Mouse (Mus musculus) midbrain, embryonic 10.5 days (tissue): ENCODE measurements around the gene Ctf2. TPM values are rescaled to one million over a fixed set of nuclear protein-coding genes. Genes with fewer than 3 reads are reported as not detected.

Experiments used
- DNase-seq: peaks from one replicate; pipeline ENCODE4 v3.0.0-alpha.2; 2017; ENCODE audit warnings: low spot score
- H3K27ac ChIP-seq: fragments of 300-500 bp; sonication (generic); replicated peaks from 2 replicates; pipeline ENCODE4 v1.5.1; 2016; ENCODE audit warnings: mild to moderate bottlenecking
- H3K27me3 ChIP-seq: fragments of 300-500 bp; sonication (generic); 2 replicates; pipeline ENCODE4 v1.6.1; 2016; ENCODE audit warnings: low read depth, mild to moderate bottlenecking; ENCODE audit not compliant: poor library complexity, severe bottlenecking
- H3K36me3 ChIP-seq: fragments of 300-500 bp; sonication (generic); 2 replicates; pipeline ENCODE4 v1.6.1; 2016; ENCODE audit warnings: mild to moderate bottlenecking, moderate library complexity
- H3K4me1 ChIP-seq: fragments of 300-500 bp; sonication (generic); 2 replicates; pipeline ENCODE4 v1.6.1; 2016
- H3K4me3 ChIP-seq: fragments of 300-500 bp; sonication (generic); 2 replicates; pipeline ENCODE4 v1.5.1; 2016; ENCODE audit warnings: mild to moderate bottlenecking, moderate library complexity
- H3K9me3 ChIP-seq: fragments of 300-500 bp; sonication (generic); replicated peaks from 2 replicates; pipeline ENCODE4 v1.6.1; 2016; ENCODE audit warnings: mild to moderate bottlenecking
- WGBS: fragments of 180-500 bp; shearing (Covaris S2); methylation state at CpG from one replicate; pipeline ENCODE4 v1.1.7; 2016; 5-methylcytosine and 5-hydroxymethylcytosine counted together
- polyA plus RNA-seq: library from polyadenylated mRNA; unstranded; fragments of >200 nt; fragmentation: Nextera tagmentation; extraction: Ambion mirVana; gene quantifications from 2 replicates; pipeline ENCODE4 v1.2.1, GENCODE M21; 2016

Gene Ctf2
- polyA plus RNA-seq, 1 experiment from 2014 or later = 0.36 TPM

- H3K9me3 ChIP-seq = no peaks in the 10 kb centered on the region
- H3K27me3 ChIP-seq = no peaks in the 10 kb centered on the region
- H3K36me3 ChIP-seq = 0 out of 2 replicates have a peak, but pooled peaks cover under 1% of the 10 kb centered on the region
- no peak for DNase-seq
- peaks cover 21% of the 10 kb centered on the region for H3K4me1 ChIP-seq
- no peak overlapping the region for H3K27ac ChIP-seq
- WGBS = 89% methylated on average over 11 of the region's 11 CpGs
- no peak overlapping the region for H3K4me3 ChIP-seq
Measured at GRCm38 (mm10) chr7:127686740-127687449, 45.1 kb downstream of the Ctf2 start.

DNA sequence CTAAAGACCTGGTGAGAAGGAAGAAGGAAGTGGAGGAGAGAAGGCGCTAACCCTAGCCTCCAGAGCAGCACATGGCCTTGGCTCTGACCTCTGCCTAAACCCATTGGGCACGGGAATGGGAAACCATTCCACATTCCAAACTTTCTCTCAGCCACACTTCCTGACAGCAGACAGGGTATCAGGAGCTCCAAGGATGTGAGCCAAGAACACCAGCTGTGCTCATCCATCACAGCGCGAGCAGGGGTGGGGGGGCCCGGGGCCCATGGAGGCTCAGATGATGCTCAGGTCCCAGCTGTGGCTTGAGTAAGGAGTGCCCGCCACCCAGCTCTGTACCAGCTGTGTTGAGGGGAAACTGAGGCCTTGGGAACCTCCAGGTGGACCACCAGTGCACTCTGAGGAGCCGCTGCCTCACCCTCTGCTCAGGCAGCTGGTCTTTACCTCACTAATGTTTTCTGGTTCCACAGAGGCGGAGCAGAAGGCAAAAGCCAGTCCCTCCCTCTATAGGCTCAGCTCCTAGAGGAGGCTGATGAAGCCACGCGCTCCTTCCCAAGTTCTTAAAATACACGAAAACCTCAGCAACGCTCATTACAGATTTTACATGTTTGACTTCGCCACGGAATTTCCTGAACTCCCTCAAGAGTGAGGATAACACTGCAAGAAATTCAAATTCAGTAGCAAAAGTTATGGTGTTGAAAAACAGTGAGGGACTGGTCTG lies 46.5 kb downstream of the Ctf2 start:
- Histone ChIP-seq H3K27me3 (no peaks in the 10 kb centered on the region), H3K27ac (no peak overlapping the region; the same call in 1 of the 2 replicates), H3K36me3 (0 out of 2 replicates have a peak, but pooled peaks cover 4% of the 10 kb centered on the region), H3K9me3 (no peaks in the 10 kb centered on the region), H3K4me3 (no peak overlapping the region), H3K4me1 (peaks cover 12% of the 10 kb centered on the region)
- 83% methylated on average over 14 of the region's 14 CpGs for WGBS
- DNase-seq = no peak

GRCm38 (mm10) chr7:127681888-127682553 lies 49.9 kb downstream of the Ctf2 start:
- Histone ChIP-seq H3K4me3 (no peak overlapping the region), H3K4me1 (peaks cover 8% of the 10 kb centered on the region), H3K27ac (no peak overlapping the region), H3K9me3 (no peaks in the 10 kb centered on the region), H3K36me3 (peaks cover 7% of the 10 kb centered on the region), H3K27me3 (no peaks in the 10 kb centered on the region)
- DNase-seq = no peak
- 92% methylated on average over 8 of the region's 8 CpGs for WGBS

DNA sequence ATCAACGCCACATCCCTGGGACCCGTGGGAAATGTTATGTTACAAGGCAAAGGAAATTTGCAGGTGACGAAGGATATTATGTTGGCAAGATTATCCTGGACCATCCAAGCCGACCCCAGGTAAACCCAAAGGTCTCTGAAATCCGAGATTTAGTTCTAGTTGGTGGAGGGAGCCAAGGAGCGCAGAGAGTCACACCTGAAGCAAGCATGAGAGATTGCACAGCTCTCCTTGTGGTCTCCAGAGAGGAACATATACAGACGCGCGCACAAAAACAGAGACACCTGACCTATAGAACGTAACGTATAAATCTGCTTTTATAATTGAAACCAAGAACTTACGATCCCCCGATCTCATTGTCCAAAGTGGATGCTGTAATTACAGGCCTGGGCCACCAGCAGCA lies 51.4 kb downstream of the Ctf2 start:
- 93% methylated on average over 13 of the region's 13 CpGs for WGBS
- Histone ChIP-seq H3K27ac (no peak overlapping the region), H3K4me3 (no peak overlapping the region), H3K27me3 (no peaks in the 10 kb centered on the region), H3K9me3 (no peaks in the 10 kb centered on the region), H3K4me1 (no peaks in the 10 kb centered on the region), H3K36me3 (peaks cover 11% of the 10 kb centered on the region)
- DNase-seq = no peak

DNA sequence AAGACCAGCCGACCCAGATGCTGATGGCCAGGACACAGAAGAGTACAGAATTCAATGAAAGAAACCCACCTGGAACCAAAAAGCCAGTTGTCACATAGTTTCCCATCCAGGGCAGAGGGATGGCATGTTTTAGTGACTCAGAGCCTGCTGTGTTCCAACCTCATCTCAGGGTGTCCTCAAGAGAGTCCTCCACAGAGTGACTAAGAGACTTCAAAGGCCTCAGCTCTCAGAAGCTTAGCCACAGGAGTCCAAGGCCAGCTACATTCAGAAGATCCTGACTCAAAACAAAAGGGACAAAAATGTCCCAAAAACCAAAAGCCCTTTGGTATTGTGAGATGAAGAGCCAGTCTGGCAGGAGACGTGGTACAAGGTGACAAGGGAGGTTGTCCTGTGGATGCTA lies 53.2 kb downstream of the Ctf2 start:
- DNase-seq = no peak
- 56% methylated on average over 2 of the region's 2 CpGs for WGBS
- Histone ChIP-seq H3K4me1 (peaks cover 3% of the 10 kb centered on the region; the same call in 1 of the 2 replicates), H3K27me3 (no peaks in the 10 kb centered on the region), H3K27ac (no peak overlapping the region), H3K36me3 (peaks cover 11% of the 10 kb centered on the region), H3K4me3 (no peak overlapping the region), H3K9me3 (no peaks in the 10 kb centered on the region)

DNA sequence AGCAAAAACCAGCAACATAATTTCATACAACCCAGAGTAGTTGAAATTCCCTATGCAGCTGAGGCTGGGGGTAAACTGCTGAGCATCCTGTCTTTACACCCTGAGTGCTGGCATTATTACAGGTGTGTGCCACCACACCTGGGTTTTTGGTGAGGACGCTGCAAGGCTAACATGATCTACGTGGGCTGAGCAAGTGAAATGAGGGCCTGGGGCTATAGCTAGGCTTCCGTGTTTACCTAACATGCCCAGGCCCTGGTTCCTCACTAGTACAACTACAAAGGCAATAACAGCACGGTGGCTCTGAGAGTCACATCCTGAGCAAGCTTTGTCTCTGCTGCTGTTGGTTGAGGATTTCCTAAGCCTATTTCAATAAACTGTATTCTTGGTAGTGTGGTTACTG lies 54.4 kb downstream of the Ctf2 start:
- H3K4me1 ChIP-seq = peaks cover 3% of the 10 kb centered on the region; the same call in 1 of the 2 replicates
- 92% methylated on average over 4 of the region's 4 CpGs for WGBS
- no peaks in the 10 kb centered on the region for H3K9me3 ChIP-seq
- no peak overlapping the region for H3K27ac ChIP-seq
- no peak overlapping the region for H3K4me3 ChIP-seq
- peaks cover 11% of the 10 kb centered on the region for H3K36me3 ChIP-seq
- H3K27me3 ChIP-seq = no peaks in the 10 kb centered on the region
- DNase-seq = no peak

DNA sequence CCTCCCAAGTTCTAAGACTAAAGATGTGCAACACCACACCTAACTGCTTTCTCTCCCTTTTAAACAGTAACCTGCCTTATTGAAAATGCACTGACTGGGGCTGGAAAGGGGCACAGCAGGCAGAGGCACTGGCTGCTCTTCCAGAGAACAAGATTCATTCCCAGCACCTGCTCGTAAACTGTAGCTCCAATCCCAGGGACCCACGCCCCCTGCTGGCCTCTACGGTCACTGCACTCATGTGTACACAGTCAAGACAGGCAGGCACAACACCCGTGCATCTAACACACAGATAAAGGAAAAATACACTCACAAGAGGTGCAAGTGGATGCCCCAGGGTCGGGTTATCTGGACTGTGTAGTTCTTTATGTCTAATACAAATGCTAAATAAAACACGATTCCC lies 54.9 kb downstream of the Ctf2 start:
- 68% methylated on average over 6 of the region's 6 CpGs for WGBS
- no peak overlapping the region for H3K27ac ChIP-seq
- H3K9me3 ChIP-seq = no peaks in the 10 kb centered on the region
- no peaks in the 10 kb centered on the region for H3K27me3 ChIP-seq
- peak; percentile 58 for DNase-seq
- no peak overlapping the region for H3K4me3 ChIP-seq
- H3K4me1 ChIP-seq = peaks cover 3% of the 10 kb centered on the region; the same call in 1 of the 2 replicates
- peaks cover 11% of the 10 kb centered on the region for H3K36me3 ChIP-seq

GRCm38 (mm10) chr7:127675391-127675811 lies 56.6 kb downstream of the Ctf2 start:
- Histone ChIP-seq H3K27me3 (no peaks in the 10 kb centered on the region), H3K36me3 (peaks cover 6% of the 10 kb centered on the region), H3K9me3 (no peaks in the 10 kb centered on the region), H3K27ac (0 out of 2 replicates have a peak overlapping the region, but pooled peaks have one; percentile 24), H3K4me1 (peaks cover 3% of the 10 kb centered on the region; the same call in 1 of the 2 replicates), H3K4me3 (no peak overlapping the region)
- no peak for DNase-seq
- WGBS = 79% methylated on average over 9 of the region's 9 CpGs

- peak overlapping the region; percentile 4; the same call in 1 of the 2 replicates for H3K4me3 ChIP-seq
- H3K9me3 ChIP-seq = no peaks in the 10 kb centered on the region
- 5% methylated on average over 5 of the region's 5 CpGs for WGBS
- DNase-seq = peak; percentile 83
- no peak overlapping the region for H3K27ac ChIP-seq
- H3K36me3 ChIP-seq = peaks cover 6% of the 10 kb centered on the region
- no peaks in the 10 kb centered on the region for H3K27me3 ChIP-seq
- H3K4me1 ChIP-seq = peaks cover 3% of the 10 kb centered on the region; the same call in 1 of the 2 replicates
Measured at GRCm38 (mm10) chr7:127674977-127675376, 57.0 kb downstream of the Ctf2 start.

DNA sequence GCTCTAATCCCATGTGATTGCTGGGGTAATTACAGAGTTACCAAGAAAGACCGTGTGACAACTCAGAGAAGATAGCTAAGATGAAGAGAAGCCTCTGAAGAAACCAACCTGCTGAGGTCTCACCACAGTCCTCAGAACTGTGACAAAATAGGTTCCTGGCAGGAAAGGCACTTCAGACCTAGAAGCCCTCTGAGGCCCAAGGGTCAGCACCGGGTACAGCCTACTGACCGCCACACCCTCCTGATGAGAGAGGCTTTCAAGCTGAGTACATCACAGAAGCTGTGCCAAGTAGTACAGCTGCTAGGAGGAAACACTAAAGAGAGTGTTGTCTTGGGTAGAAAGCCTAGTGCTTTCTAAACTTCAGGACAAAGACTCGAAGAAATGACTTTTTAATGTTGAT lies 59.2 kb downstream of the Ctf2 start:
- Histone ChIP-seq H3K27me3 (no peaks in the 10 kb centered on the region), H3K4me3 (no peak overlapping the region), H3K36me3 (peaks cover 6% of the 10 kb centered on the region), H3K27ac (no peak overlapping the region), H3K4me1 (peaks cover 3% of the 10 kb centered on the region; the same call in 1 of the 2 replicates), H3K9me3 (no peaks in the 10 kb centered on the region)
- DNase-seq = no peak
- WGBS = 87% methylated on average over 4 of the region's 4 CpGs

- Histone ChIP-seq H3K9me3 (no peaks in the 10 kb centered on the region), H3K36me3 (peaks cover 5% of the 10 kb centered on the region), H3K4me1 (peaks cover 3% of the 10 kb centered on the region; the same call in 1 of the 2 replicates), H3K27ac (no peak overlapping the region), H3K4me3 (no peak overlapping the region), H3K27me3 (no peaks in the 10 kb centered on the region)
- DNase-seq = no peak
- 87% methylated on average over 11 of the region's 11 CpGs for WGBS
Measured at GRCm38 (mm10) chr7:127671880-127672774, 59.8 kb downstream of the Ctf2 start.
